Mouse (Mus musculus): Measurements from ENCODE around the gene Pck2. TPM values are rescaled to one million over a fixed set of nuclear protein-coding genes. Genes with fewer than 3 reads are reported as not detected.
A peak's percentile ranks its signal among the peaks of the same experiment; 100 is the strongest.

Pck2 gene
- polyA plus RNA-seq, 1 experiment from 2014 or later: 20.4 TPM

DNA sequence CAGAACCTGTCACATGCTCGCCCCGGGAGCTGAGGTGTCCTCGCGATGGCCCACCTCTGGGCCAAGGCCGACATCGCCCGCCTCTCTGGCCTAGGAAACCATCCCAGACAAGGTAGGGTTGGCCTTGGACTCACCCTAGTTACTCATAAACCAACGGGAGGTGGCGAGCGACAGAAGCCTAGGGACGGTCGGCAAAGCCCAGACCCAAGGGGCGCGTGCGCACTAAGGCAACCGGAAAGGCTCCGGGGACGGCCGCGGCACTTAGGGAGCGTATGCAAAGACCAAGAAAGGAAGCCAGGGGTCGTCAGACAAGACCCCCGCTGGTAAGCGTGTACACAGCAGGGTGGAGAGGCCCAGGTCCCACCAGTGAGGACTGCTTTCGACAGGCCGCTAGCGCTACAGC is 19.7 kb downstream of the Pck2 start, which contains the start of gene Dcaf11:
TSS of gene Dcaf11 (plus strand) at position 208 of the 403 bp plus-strand sequence.
- under 1% methylated on average over 27 of the region's 27 CpGs for WGBS
- no peaks in the 10 kb centered on the region for H3K36me3 ChIP-seq (ENCODE audit: control insufficient read depth, insufficient read depth, low read length)
- ATAC-seq (ENCODE audit: insufficient number of reproducible peaks, low FRiP score, low TSS enrichment, low read depth) (peak; percentile 86), DNase-seq (ENCODE audit: low spot score) (peak; percentile 93)
- no peaks in the 10 kb centered on the region for H3K27me3 ChIP-seq (ENCODE audit: control insufficient read depth, insufficient read depth, low read length)
- peak within 1 kb of the TSS; percentile 62 for H3K4me2 ChIP-seq (ENCODE audit: low read depth, severe bottlenecking)
- H3K9me3 ChIP-seq (ENCODE audit: control insufficient read depth, low read length): no peaks in the 10 kb centered on the region
- H3K9ac ChIP-seq (ENCODE audit: low read length): peak within 1 kb of the TSS; percentile 62
- H3K27ac ChIP-seq (replicated peaks; ENCODE audit: low read depth, low read length): peak within 1 kb of the TSS; percentile 86
- peaks cover 4% of the 10 kb centered on the region; the same call in 1 of the 2 replicates for H3K4me1 ChIP-seq (ENCODE audit: control insufficient read depth, insufficient read depth, low read length)
- peak within 1 kb of the TSS; percentile 55 for H3K4me3 ChIP-seq (ENCODE audit: low read depth, low read length)

- peak; percentile 97 for ATAC-seq (ENCODE audit: insufficient number of reproducible peaks, low FRiP score, low TSS enrichment, low read depth)
- H3K36me3 ChIP-seq (ENCODE audit: control insufficient read depth, insufficient read depth, low read length): no peaks in the 10 kb centered on the region
Observed at GRCm38 (mm10) chr14:55560202-55561073, 20.4 kb downstream of the Pck2 start, which contains the start of gene A730061H03Rik. A730061H03Rik (minus strand) TSS chr14:55560406.

DNA sequence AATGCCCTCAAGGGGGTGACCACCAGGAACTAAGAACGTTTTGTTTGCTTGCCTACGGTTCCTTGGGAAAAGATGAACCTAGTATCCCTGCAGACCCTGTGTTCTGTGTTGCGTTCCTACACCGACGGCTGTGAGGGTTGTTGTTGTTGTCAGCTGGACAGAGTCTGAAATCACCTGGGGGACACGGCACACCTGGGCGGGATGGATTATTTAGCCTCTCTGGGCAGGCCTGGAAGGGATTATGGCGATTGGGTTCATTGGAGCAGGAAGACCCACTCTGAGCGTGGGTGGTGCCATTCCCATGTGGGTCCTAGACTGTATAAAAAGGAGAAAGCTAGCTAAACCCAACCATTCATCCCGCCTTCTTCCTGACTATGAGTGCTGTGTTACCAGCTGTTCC is 21.8 kb downstream of the Pck2 start:
- Histone ChIP-seq H3K9ac (ENCODE audit: low read length) (no peak overlapping the region), H3K27me3 (ENCODE audit: control insufficient read depth, insufficient read depth, low read length) (no peaks in the 10 kb centered on the region), H3K4me3 (ENCODE audit: low read depth, low read length) (no peak overlapping the region), H3K4me2 (ENCODE audit: low read depth, severe bottlenecking) (no peak overlapping the region), H3K4me1 (ENCODE audit: control insufficient read depth, insufficient read depth, low read length) (peaks cover 4% of the 10 kb centered on the region; the same call in 1 of the 2 replicates), H3K9me3 (ENCODE audit: control insufficient read depth, low read length) (no peaks in the 10 kb centered on the region), H3K36me3 (ENCODE audit: control insufficient read depth, insufficient read depth, low read length) (peaks cover 2% of the 10 kb centered on the region; the same call in 1 of the 2 replicates), H3K27ac (replicated peaks; ENCODE audit: low read depth, low read length) (no peak overlapping the region)
- no peak for DNase-seq (ENCODE audit: low spot score)
- no peak for ATAC-seq (ENCODE audit: insufficient number of reproducible peaks, low FRiP score, low TSS enrichment, low read depth)
- 89% methylated on average over 10 of the region's 10 CpGs for WGBS

More at GRCm38 (mm10) chr14:55560202-55561073, 20.4 kb downstream of the Pck2 start, which contains the start of gene A730061H03Rik:
- no peaks in the 10 kb centered on the region for H3K27me3 ChIP-seq (ENCODE audit: control insufficient read depth, insufficient read depth, low read length)
- no peaks in the 10 kb centered on the region for H3K9me3 ChIP-seq (ENCODE audit: control insufficient read depth, low read length)
- H3K9ac ChIP-seq (ENCODE audit: low read length): peak within 1 kb of the TSS; percentile 62
- peak; percentile 98 for DNase-seq (ENCODE audit: low spot score)
- WGBS: under 1% methylated on average over 50 of the region's 51 CpGs
- peak within 1 kb of the TSS; percentile 55 for H3K4me3 ChIP-seq (ENCODE audit: low read depth, low read length)
- peaks cover 4% of the 10 kb centered on the region; the same call in 1 of the 2 replicates for H3K4me1 ChIP-seq (ENCODE audit: control insufficient read depth, insufficient read depth, low read length)
- H3K4me2 ChIP-seq (ENCODE audit: low read depth, severe bottlenecking): peak within 1 kb of the TSS; percentile 62
- peak within 1 kb of the TSS; percentile 86 for H3K27ac ChIP-seq (replicated peaks; ENCODE audit: low read depth, low read length)

- no peak overlapping the region for H3K4me2 ChIP-seq (ENCODE audit: low read depth, severe bottlenecking)
- WGBS: 88% methylated on average over 11 of the region's 11 CpGs
Observed at GRCm38 (mm10) chr14:55563249-55563648, 23.2 kb downstream of the Pck2 start.

DNA sequence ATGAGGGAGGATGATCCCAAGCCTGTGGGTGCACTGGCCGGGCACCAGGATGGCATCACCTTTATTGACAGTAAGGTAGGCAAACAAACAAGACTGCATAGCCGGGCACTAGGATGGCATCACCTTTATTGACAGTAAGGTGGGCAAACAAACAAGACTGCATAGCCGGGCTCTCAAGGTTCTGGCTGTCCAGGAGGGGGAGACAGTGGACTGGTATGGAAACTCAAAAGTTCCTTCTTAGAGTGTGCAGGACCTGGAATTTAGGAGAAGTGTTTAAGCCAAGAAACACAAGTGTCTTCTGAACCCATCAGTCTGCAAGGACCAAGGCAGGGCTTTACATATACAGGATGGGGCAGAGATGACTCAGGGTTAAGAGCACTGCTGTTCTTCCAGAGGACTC is 25.7 kb downstream of the Pck2 start:
- Histone ChIP-seq H3K9ac (ENCODE audit: low read length) (no peak overlapping the region), H3K36me3 (ENCODE audit: control insufficient read depth, insufficient read depth, low read length) (peaks cover 16% of the 10 kb centered on the region; the same call in 1 of the 2 replicates), H3K4me2 (ENCODE audit: low read depth, severe bottlenecking) (no peak overlapping the region), H3K9me3 (ENCODE audit: control insufficient read depth, low read length) (no peaks in the 10 kb centered on the region), H3K4me3 (ENCODE audit: low read depth, low read length) (no peak overlapping the region), H3K4me1 (ENCODE audit: control insufficient read depth, insufficient read depth, low read length) (peaks cover 4% of the 10 kb centered on the region; the same call in 1 of the 2 replicates), H3K27ac (replicated peaks; ENCODE audit: low read depth, low read length) (no peak overlapping the region), H3K27me3 (ENCODE audit: control insufficient read depth, insufficient read depth, low read length) (no peaks in the 10 kb centered on the region)
- WGBS: 88% methylated on average over 3 of the region's 3 CpGs
- DNase-seq (ENCODE audit: low spot score): no peak
- ATAC-seq (ENCODE audit: insufficient number of reproducible peaks, low FRiP score, low TSS enrichment, low read depth): no peak

More at GRCm38 (mm10) chr14:55563249-55563648, 23.2 kb downstream of the Pck2 start:
- no peaks in the 10 kb centered on the region for H3K27me3 ChIP-seq (ENCODE audit: control insufficient read depth, insufficient read depth, low read length)
- H3K36me3 ChIP-seq (ENCODE audit: control insufficient read depth, insufficient read depth, low read length): peaks cover 5% of the 10 kb centered on the region; the same call in 1 of the 2 replicates
- ATAC-seq (ENCODE audit: insufficient number of reproducible peaks, low FRiP score, low TSS enrichment, low read depth) (no peak), DNase-seq (ENCODE audit: low spot score) (no peak)
- no peaks in the 10 kb centered on the region for H3K9me3 ChIP-seq (ENCODE audit: control insufficient read depth, low read length)
- no peak overlapping the region for H3K27ac ChIP-seq (replicated peaks; ENCODE audit: low read depth, low read length)
- H3K4me1 ChIP-seq (ENCODE audit: control insufficient read depth, insufficient read depth, low read length): peaks cover 4% of the 10 kb centered on the region; the same call in 1 of the 2 replicates
- no peak overlapping the region for H3K4me3 ChIP-seq (ENCODE audit: low read depth, low read length)
- no peak overlapping the region for H3K9ac ChIP-seq (ENCODE audit: low read length)

GRCm38 (mm10) chr14:55567496-55567895 is 27.4 kb downstream of the Pck2 start:
- Histone ChIP-seq H3K9me3 (ENCODE audit: control insufficient read depth, low read length) (no peaks in the 10 kb centered on the region), H3K36me3 (ENCODE audit: control insufficient read depth, insufficient read depth, low read length) (peaks cover 16% of the 10 kb centered on the region; the same call in 1 of the 2 replicates), H3K27me3 (ENCODE audit: control insufficient read depth, insufficient read depth, low read length) (no peaks in the 10 kb centered on the region), H3K27ac (replicated peaks; ENCODE audit: low read depth, low read length) (no peak overlapping the region), H3K4me2 (ENCODE audit: low read depth, severe bottlenecking) (no peak overlapping the region), H3K4me1 (ENCODE audit: control insufficient read depth, insufficient read depth, low read length) (no peaks in the 10 kb centered on the region), H3K4me3 (ENCODE audit: low read depth, low read length) (no peak overlapping the region), H3K9ac (ENCODE audit: low read length) (no peak overlapping the region)
- DNase-seq (ENCODE audit: low spot score): no peak
- 90% methylated on average over 3 of the region's 3 CpGs for WGBS
- ATAC-seq (ENCODE audit: insufficient number of reproducible peaks, low FRiP score, low TSS enrichment, low read depth): no peak

- Histone ChIP-seq H3K27me3 (ENCODE audit: control insufficient read depth, insufficient read depth, low read length) (no peaks in the 10 kb centered on the region), H3K36me3 (ENCODE audit: control insufficient read depth, insufficient read depth, low read length) (peaks cover 16% of the 10 kb centered on the region; the same call in 1 of the 2 replicates), H3K4me1 (ENCODE audit: control insufficient read depth, insufficient read depth, low read length) (no peaks in the 10 kb centered on the region), H3K9ac (ENCODE audit: low read length) (no peak overlapping the region), H3K4me3 (ENCODE audit: low read depth, low read length) (no peak overlapping the region), H3K4me2 (ENCODE audit: low read depth, severe bottlenecking) (no peak overlapping the region), H3K9me3 (ENCODE audit: control insufficient read depth, low read length) (no peaks in the 10 kb centered on the region), H3K27ac (replicated peaks; ENCODE audit: low read depth, low read length) (no peak overlapping the region)
- 98% methylated on average over 2 of the region's 2 CpGs for WGBS
- DNase-seq (ENCODE audit: low spot score) (no peak), ATAC-seq (ENCODE audit: insufficient number of reproducible peaks, low FRiP score, low TSS enrichment, low read depth) (no peak)
Observed at GRCm38 (mm10) chr14:55570588-55570987, 30.5 kb downstream of the Pck2 start.

GRCm38 (mm10) chr14:55571760-55572159 is 31.7 kb downstream of the Pck2 start:
- H3K9me3 ChIP-seq (ENCODE audit: control insufficient read depth, low read length): no peaks in the 10 kb centered on the region
- H3K4me3 ChIP-seq (ENCODE audit: low read depth, low read length): no peak overlapping the region
- no peak overlapping the region for H3K4me2 ChIP-seq (ENCODE audit: low read depth, severe bottlenecking)
- no peaks in the 10 kb centered on the region for H3K4me1 ChIP-seq (ENCODE audit: control insufficient read depth, insufficient read depth, low read length)
- ATAC-seq (ENCODE audit: insufficient number of reproducible peaks, low FRiP score, low TSS enrichment, low read depth): no peak
- H3K27ac ChIP-seq (replicated peaks; ENCODE audit: low read depth, low read length): no peak overlapping the region
- H3K27me3 ChIP-seq (ENCODE audit: control insufficient read depth, insufficient read depth, low read length): no peaks in the 10 kb centered on the region
- H3K36me3 ChIP-seq (ENCODE audit: control insufficient read depth, insufficient read depth, low read length): peaks cover 14% of the 10 kb centered on the region; the same call in 1 of the 2 replicates
- no peak overlapping the region for H3K9ac ChIP-seq (ENCODE audit: low read length)
- no peak for DNase-seq (ENCODE audit: low spot score)
